Mouse (Mus musculus): ENCODE measurements at regions not wholly inside any gene's neighbourhood (a gene's known extent, or its start where the extent isn't known, plus 50 kb on each side); places are given as distances from the start of the nearest gene placed in this dataset.

GRCm38 (mm10) chr9:33533101-33533810, 897.2 kb downstream of the Ets1 start:
- Histone ChIP-seq H3K27ac (ENCODE audit: insufficient read depth, low read depth, low read length) (no peak overlapping the region), H3K4me3 (ENCODE audit: insufficient read depth, low read depth, low read length) (no peak overlapping the region), H3K4me1 (ENCODE audit: control insufficient read depth, insufficient read depth, low read length) (no peaks in the 10 kb centered on the region), H3K27me3 (replicated peaks; ENCODE audit: control insufficient read depth, insufficient read depth, low read length) (no peaks in the 10 kb centered on the region), H3K36me3 (ENCODE audit: control insufficient read depth, insufficient read depth, low read length) (no peaks in the 10 kb centered on the region)
- 69% methylated on average over 1 of the region's 1 CpGs for WGBS
- DNase-seq: no peak
- no peak for TF ChIP-seq POLR2A (IDR thresholded peaks at IDR 0.05; ENCODE audit: low read depth, low read length)
- no peak for TF ChIP-seq CTCF (conservative IDR thresholded peaks at IDR 0.05; ENCODE audit: insufficient read depth, insufficient read length, low read depth, low read length)

- no peak for TF ChIP-seq CTCF (conservative IDR thresholded peaks at IDR 0.05; ENCODE audit: insufficient read depth, insufficient read length, low read depth, low read length)
- TF ChIP-seq POLR2A (IDR thresholded peaks at IDR 0.05; ENCODE audit: low read depth, low read length): no peak
- Histone ChIP-seq H3K4me3 (ENCODE audit: insufficient read depth, low read depth, low read length) (no peak overlapping the region), H3K27me3 (replicated peaks; ENCODE audit: control insufficient read depth, insufficient read depth, low read length) (no peaks in the 10 kb centered on the region), H3K36me3 (ENCODE audit: control insufficient read depth, insufficient read depth, low read length) (no peaks in the 10 kb centered on the region), H3K4me1 (ENCODE audit: control insufficient read depth, insufficient read depth, low read length) (no peaks in the 10 kb centered on the region), H3K27ac (ENCODE audit: insufficient read depth, low read depth, low read length) (no peak overlapping the region)
- no peak for DNase-seq
- 43% methylated on average over 5 of the region's 5 CpGs for WGBS
Observed at GRCm38 (mm10) chr9:33543301-33543700, 907.3 kb downstream of the Ets1 start.

- Histone ChIP-seq H3K36me3 (ENCODE audit: control insufficient read depth, insufficient read depth, low read length) (no peaks in the 10 kb centered on the region), H3K4me1 (ENCODE audit: control insufficient read depth, insufficient read depth, low read length) (no peaks in the 10 kb centered on the region), H3K27me3 (replicated peaks; ENCODE audit: control insufficient read depth, insufficient read depth, low read length) (no peaks in the 10 kb centered on the region), H3K4me3 (ENCODE audit: insufficient read depth, low read depth, low read length) (no peak overlapping the region), H3K27ac (ENCODE audit: insufficient read depth, low read depth, low read length) (no peak overlapping the region)
- 41% methylated on average over 4 of the region's 4 CpGs for WGBS
- TF ChIP-seq CTCF (conservative IDR thresholded peaks at IDR 0.05; ENCODE audit: insufficient read depth, insufficient read length, low read depth, low read length) (no peak), POLR2A (IDR thresholded peaks at IDR 0.05; ENCODE audit: low read depth, low read length) (no peak)
- DNase-seq: peak; percentile 11
Observed at GRCm38 (mm10) chr9:33546126-33546737, 910.2 kb downstream of the Ets1 start.

- Histone ChIP-seq H3K27ac (ENCODE audit: insufficient read depth, low read depth, low read length) (no peak overlapping the region), H3K4me1 (ENCODE audit: control insufficient read depth, insufficient read depth, low read length) (no peaks in the 10 kb centered on the region), H3K27me3 (replicated peaks; ENCODE audit: control insufficient read depth, insufficient read depth, low read length) (no peaks in the 10 kb centered on the region), H3K4me3 (ENCODE audit: insufficient read depth, low read depth, low read length) (no peak overlapping the region), H3K36me3 (ENCODE audit: control insufficient read depth, insufficient read depth, low read length) (no peaks in the 10 kb centered on the region)
- no peak for DNase-seq
- WGBS: 86% methylated on average over 5 of the region's 5 CpGs
- TF ChIP-seq POLR2A (IDR thresholded peaks at IDR 0.05; ENCODE audit: low read depth, low read length) (no peak), CTCF (conservative IDR thresholded peaks at IDR 0.05; ENCODE audit: insufficient read depth, insufficient read length, low read depth, low read length) (no peak)
Observed at GRCm38 (mm10) chr9:33549395-33549794, 913.4 kb downstream of the Ets1 start.

- Histone ChIP-seq H3K36me3 (ENCODE audit: control insufficient read depth, insufficient read depth, low read length) (no peaks in the 10 kb centered on the region), H3K4me1 (ENCODE audit: control insufficient read depth, insufficient read depth, low read length) (no peaks in the 10 kb centered on the region), H3K27me3 (replicated peaks; ENCODE audit: control insufficient read depth, insufficient read depth, low read length) (no peaks in the 10 kb centered on the region; the same call in 1 of the 2 replicates), H3K27ac (ENCODE audit: insufficient read depth, low read depth, low read length) (no peak overlapping the region), H3K4me3 (ENCODE audit: insufficient read depth, low read depth, low read length) (no peak overlapping the region)
- TF ChIP-seq CTCF (conservative IDR thresholded peaks at IDR 0.05; ENCODE audit: insufficient read depth, insufficient read length, low read depth, low read length): no peak
- no peak for TF ChIP-seq POLR2A (IDR thresholded peaks at IDR 0.05; ENCODE audit: low read depth, low read length)
- no peak for DNase-seq
- whole genome bisulfite sequencing: 82% methylated on average over 2 of the region's 2 CpGs
Observed at GRCm38 (mm10) chr9:33571990-33572389, 913.7 kb upstream of the Kirrel3 start.

GRCm38 (mm10) chr9:33611511-33611910, 874.2 kb upstream of the Kirrel3 start:
- Histone ChIP-seq H3K4me3 (ENCODE audit: insufficient read depth, low read depth, low read length) (no peak overlapping the region), H3K27ac (ENCODE audit: insufficient read depth, low read depth, low read length) (no peak overlapping the region), H3K4me1 (ENCODE audit: control insufficient read depth, insufficient read depth, low read length) (no peaks in the 10 kb centered on the region), H3K27me3 (replicated peaks; ENCODE audit: control insufficient read depth, insufficient read depth, low read length) (no peaks in the 10 kb centered on the region), H3K36me3 (ENCODE audit: control insufficient read depth, insufficient read depth, low read length) (no peaks in the 10 kb centered on the region)
- TF ChIP-seq POLR2A (IDR thresholded peaks at IDR 0.05; ENCODE audit: low read depth, low read length): no peak
- TF ChIP-seq CTCF (conservative IDR thresholded peaks at IDR 0.05; ENCODE audit: insufficient read depth, insufficient read length, low read depth, low read length): no peak
- WGBS: 70% methylated on average over 1 of the region's 1 CpGs
- DNase-seq: no peak

GRCm38 (mm10) chr9:33624378-33624777, 861.3 kb upstream of the Kirrel3 start:
- no peak for DNase-seq
- no peak overlapping the region for H3K27ac ChIP-seq (ENCODE audit: insufficient read depth, low read depth, low read length)
- 90% methylated on average over 1 of the region's 1 CpGs for WGBS

More at GRCm38 (mm10) chr9:33624378-33624777, 861.3 kb upstream of the Kirrel3 start:
- no peak for TF ChIP-seq CTCF (conservative IDR thresholded peaks at IDR 0.05; ENCODE audit: insufficient read depth, insufficient read length, low read depth, low read length)
- Histone ChIP-seq H3K27me3 (replicated peaks; ENCODE audit: control insufficient read depth, insufficient read depth, low read length) (no peaks in the 10 kb centered on the region; the same call in 1 of the 2 replicates), H3K4me3 (ENCODE audit: insufficient read depth, low read depth, low read length) (no peak overlapping the region), H3K36me3 (ENCODE audit: control insufficient read depth, insufficient read depth, low read length) (no peaks in the 10 kb centered on the region), H3K4me1 (ENCODE audit: control insufficient read depth, insufficient read depth, low read length) (no peaks in the 10 kb centered on the region)
